Mouse (Mus musculus): Measurements from ENCODE around the gene Wnk2. TPM values are rescaled to one million over a fixed set of nuclear protein-coding genes. Genes with fewer than 3 reads are reported as not detected.
A peak's percentile ranks its signal among the peaks of the same experiment; 100 is the strongest.

Gene Wnk2
- total RNA-seq, 2 experiments from 2014 or later, result not detected

- ATAC-seq (replicated peaks; ENCODE audit: poor library complexity), result no peak
Measured at GRCm38 (mm10) chr13:49144451-49144850, 3.4 kb downstream of the Wnk2 start.

GRCm38 (mm10) chr13:49143323-49143722 is 4.5 kb downstream of the Wnk2 start:
- no peak for ATAC-seq (replicated peaks; ENCODE audit: poor library complexity)

- ATAC-seq (replicated peaks; ENCODE audit: poor library complexity), result no peak
Measured at GRCm38 (mm10) chr13:49142396-49142795, 5.4 kb downstream of the Wnk2 start.

GRCm38 (mm10) chr13:49140567-49140966 is 7.2 kb downstream of the Wnk2 start:
- no peak for ATAC-seq (replicated peaks; ENCODE audit: poor library complexity)

- ATAC-seq (replicated peaks; ENCODE audit: poor library complexity), result no peak
Measured at GRCm38 (mm10) chr13:49134491-49134890, 13.3 kb downstream of the Wnk2 start.

GRCm38 (mm10) chr13:49133125-49133524 is 14.7 kb downstream of the Wnk2 start:
- no peak for ATAC-seq (replicated peaks; ENCODE audit: poor library complexity)

GRCm38 (mm10) chr13:49131946-49132687 is 15.7 kb downstream of the Wnk2 start:
- no peak for ATAC-seq (replicated peaks; ENCODE audit: poor library complexity)

GRCm38 (mm10) chr13:49131342-49131855 is 16.4 kb downstream of the Wnk2 start:
- ATAC-seq (replicated peaks; ENCODE audit: poor library complexity), result no peak

GRCm38 (mm10) chr13:49129845-49130244 is 18.0 kb downstream of the Wnk2 start:
- no peak for ATAC-seq (replicated peaks; ENCODE audit: poor library complexity)

GRCm38 (mm10) chr13:49129154-49129553 is 18.7 kb downstream of the Wnk2 start:
- ATAC-seq (replicated peaks; ENCODE audit: poor library complexity), result no peak

- ATAC-seq (replicated peaks; ENCODE audit: poor library complexity), result no peak
Measured at GRCm38 (mm10) chr13:49127844-49128631, 19.8 kb downstream of the Wnk2 start.

GRCm38 (mm10) chr13:49122106-49122505 is 25.7 kb downstream of the Wnk2 start:
- ATAC-seq (replicated peaks; ENCODE audit: poor library complexity), result no peak

- peak; percentile 65 for ATAC-seq (replicated peaks; ENCODE audit: poor library complexity)
Measured at GRCm38 (mm10) chr13:49117563-49117962, 30.3 kb downstream of the Wnk2 start.

GRCm38 (mm10) chr13:49114921-49115320 is 32.9 kb downstream of the Wnk2 start:
- ATAC-seq (replicated peaks; ENCODE audit: poor library complexity), result no peak

GRCm38 (mm10) chr13:49114116-49114515 is 33.7 kb downstream of the Wnk2 start:
- no peak for ATAC-seq (replicated peaks; ENCODE audit: poor library complexity)

GRCm38 (mm10) chr13:49113345-49113744 is 34.5 kb downstream of the Wnk2 start:
- no peak for ATAC-seq (replicated peaks; ENCODE audit: poor library complexity)

- ATAC-seq (replicated peaks; ENCODE audit: poor library complexity), result no peak
Measured at GRCm38 (mm10) chr13:49112652-49113051, 35.2 kb downstream of the Wnk2 start.

- peak; percentile 66 for ATAC-seq (replicated peaks; ENCODE audit: poor library complexity)
Measured at GRCm38 (mm10) chr13:49109665-49110064, 38.1 kb downstream of the Wnk2 start.

- peak; percentile 74 for ATAC-seq (replicated peaks; ENCODE audit: poor library complexity)
Measured at GRCm38 (mm10) chr13:49108119-49108846, 39.5 kb downstream of the Wnk2 start.

- ATAC-seq (replicated peaks; ENCODE audit: poor library complexity), result no peak
Measured at GRCm38 (mm10) chr13:49103913-49104312, 43.9 kb downstream of the Wnk2 start.

- no peak for ATAC-seq (replicated peaks; ENCODE audit: poor library complexity)
Measured at GRCm38 (mm10) chr13:49103235-49103634, 44.6 kb downstream of the Wnk2 start.

Measured in megakaryocyte progenitor cell, adult 5-6 weeks (primary cell).